Mouse (Mus musculus) lung, adult 2 months (tissue): ENCODE data around the gene Exoc7. TPM values are rescaled to one million over a fixed set of nuclear protein-coding genes. Genes with fewer than 3 reads are reported as not detected.

ENCODE experiments used
- DNase-seq: peaks from one replicate; pipeline ENCODE4 v3.0.0; 2022
- H3K4me1 ChIP-seq: fragments of 200-500 bp; 2 replicates; pipeline ENCODE4 v1.6.1; 2011; ENCODE audit warnings: low read length; ENCODE audit not compliant: control insufficient read depth, insufficient read depth
- H3K4me3 ChIP-seq: fragments of 200-500 bp; replicated peaks from 2 replicates; pipeline ENCODE3; 2011; ENCODE audit warnings: low read depth, mild to moderate bottlenecking, control low read depth, low read length; ENCODE audit errors: extremely low read depth
- CTCF ChIP-seq: fragments of 200-500 bp; IDR thresholded peaks from 2 replicates; pipeline ENCODE4 v1.5.1; 2011; ENCODE audit warnings: mild to moderate bottlenecking, low read length, control low read depth; ENCODE audit not compliant: insufficient read depth
- POLR2A ChIP-seq: fragments of 200-500 bp; IDR thresholded peaks from 2 replicates; pipeline ENCODE4 v1.6.1; 2011; ENCODE audit warnings: low read depth, mild to moderate bottlenecking, control low read depth, low read length, borderline replicate concordance; ENCODE audit errors: extremely low read depth
- WGBS: fragments of 180-500 bp; shearing (Covaris S2); methylation state at CpG from one replicate; pipeline ENCODE4 v1.1.7; 2018; 5-methylcytosine and 5-hydroxymethylcytosine counted together
- polyA plus RNA-seq: library from polyadenylated mRNA; depleted of rRNA; stranded (reverse); fragments of >200 nt; gene quantifications from 2 replicates; pipeline ENCODE4 v1.2.3, GENCODE M21; 2012

Gene Exoc7
- polyA plus RNA-seq, 1 experiment: 33.2 TPM

GRCm38 (mm10) chr11:116268313-116268712, 38.7 kb downstream of the Exoc7 start:
- WGBS: 97% methylated on average over 6 of the region's 6 CpGs
- Histone ChIP-seq H3K4me3 (no peak overlapping the region), H3K4me1 (peaks cover 4% of the 10 kb centered on the region; the same call in 1 of the 2 replicates)
- TF ChIP-seq CTCF: no peak
- TF ChIP-seq POLR2A: no peak
- DNase-seq: no peak

- Histone ChIP-seq H3K4me1 (no peaks in the 10 kb centered on the region), H3K4me3 (no peak overlapping the region)
- TF ChIP-seq POLR2A: no peak
- 0 out of 2 replicates have a peak, but pooled peaks have one; percentile 8 for TF ChIP-seq CTCF
- no peak for DNase-seq
- WGBS: 82% methylated on average over 8 of the region's 8 CpGs
These were observed 39.4 kb downstream of the Exoc7 start for GRCm38 (mm10) chr11:116267637-116268036.

GRCm38 (mm10) chr11:116265850-116266249, 41.2 kb downstream of the Exoc7 start:
- DNase-seq: no peak

GRCm38 (mm10) chr11:116265352-116265751, 41.7 kb downstream of the Exoc7 start:
- no peak for TF ChIP-seq POLR2A
- TF ChIP-seq CTCF: no peak
- no peaks in the 10 kb centered on the region for H3K4me1 ChIP-seq
- no peak overlapping the region for H3K4me3 ChIP-seq
- 72% methylated on average over 11 of the region's 11 CpGs for WGBS
- DNase-seq: no peak

More at GRCm38 (mm10) chr11:116265850-116266249, 41.2 kb downstream of the Exoc7 start:
- no peak for TF ChIP-seq POLR2A
- TF ChIP-seq CTCF: no peak
- WGBS: 86% methylated on average over 4 of the region's 4 CpGs
- H3K4me3 ChIP-seq: no peak overlapping the region
- H3K4me1 ChIP-seq: no peaks in the 10 kb centered on the region

GRCm38 (mm10) chr11:116260259-116260658, 46.8 kb downstream of the Exoc7 start:
- 69% methylated on average over 7 of the region's 7 CpGs for WGBS
- Histone ChIP-seq H3K4me1 (no peaks in the 10 kb centered on the region), H3K4me3 (no peak overlapping the region)
- TF ChIP-seq POLR2A (no peak), CTCF (no peak)
- DNase-seq: peak; percentile 70

- 77% methylated on average over 8 of the region's 8 CpGs for WGBS
- DNase-seq: no peak
- Histone ChIP-seq H3K4me1 (no peaks in the 10 kb centered on the region), H3K4me3 (no peak overlapping the region)
- TF ChIP-seq POLR2A: no peak
- no peak for TF ChIP-seq CTCF
These were observed 47.6 kb downstream of the Exoc7 start for GRCm38 (mm10) chr11:116259461-116259860.

GRCm38 (mm10) chr11:116255982-116256675, 50.9 kb downstream of the Exoc7 start:
- DNase-seq: no peak
- H3K4me3 ChIP-seq: no peak overlapping the region
- no peaks in the 10 kb centered on the region for H3K4me1 ChIP-seq
- WGBS: 68% methylated on average over 9 of the region's 9 CpGs
- TF ChIP-seq POLR2A (no peak), CTCF (no peak)

- no peak overlapping the region for H3K4me3 ChIP-seq
- TF ChIP-seq CTCF (no peak), POLR2A (no peak)
- WGBS: 72% methylated on average over 22 of the region's 22 CpGs
- no peaks in the 10 kb centered on the region for H3K4me1 ChIP-seq
- DNase-seq: no peak
These were observed 51.7 kb downstream of the Exoc7 start for GRCm38 (mm10) chr11:116255090-116255981.

GRCm38 (mm10) chr11:116254627-116255026, 52.4 kb downstream of the Exoc7 start:
- TF ChIP-seq POLR2A: no peak
- TF ChIP-seq CTCF: no peak
- H3K4me1 ChIP-seq: no peaks in the 10 kb centered on the region
- DNase-seq: peak; percentile 41
- WGBS: 45% methylated on average over 9 of the region's 9 CpGs
- H3K4me3 ChIP-seq: no peak overlapping the region

- no peak overlapping the region for H3K4me3 ChIP-seq
- 81% methylated on average over 3 of the region's 3 CpGs for WGBS
- DNase-seq: no peak
- no peaks in the 10 kb centered on the region for H3K4me1 ChIP-seq
- TF ChIP-seq CTCF (no peak), POLR2A (no peak)
These were observed 53.9 kb downstream of the Exoc7 start for GRCm38 (mm10) chr11:116253076-116253600.
